Mouse (Mus musculus) mature B cell (primary cell): ENCODE measurements around the gene Ndufv3.

ENCODE experiments used
- in situ Hi-C: fragments of 300-500 bp; cut with MboI; formaldehyde crosslinking; loops from 2 replicates; pipeline ENCODE4 v1.14.3; 2019

The Ndufv3 gene

DNA sequence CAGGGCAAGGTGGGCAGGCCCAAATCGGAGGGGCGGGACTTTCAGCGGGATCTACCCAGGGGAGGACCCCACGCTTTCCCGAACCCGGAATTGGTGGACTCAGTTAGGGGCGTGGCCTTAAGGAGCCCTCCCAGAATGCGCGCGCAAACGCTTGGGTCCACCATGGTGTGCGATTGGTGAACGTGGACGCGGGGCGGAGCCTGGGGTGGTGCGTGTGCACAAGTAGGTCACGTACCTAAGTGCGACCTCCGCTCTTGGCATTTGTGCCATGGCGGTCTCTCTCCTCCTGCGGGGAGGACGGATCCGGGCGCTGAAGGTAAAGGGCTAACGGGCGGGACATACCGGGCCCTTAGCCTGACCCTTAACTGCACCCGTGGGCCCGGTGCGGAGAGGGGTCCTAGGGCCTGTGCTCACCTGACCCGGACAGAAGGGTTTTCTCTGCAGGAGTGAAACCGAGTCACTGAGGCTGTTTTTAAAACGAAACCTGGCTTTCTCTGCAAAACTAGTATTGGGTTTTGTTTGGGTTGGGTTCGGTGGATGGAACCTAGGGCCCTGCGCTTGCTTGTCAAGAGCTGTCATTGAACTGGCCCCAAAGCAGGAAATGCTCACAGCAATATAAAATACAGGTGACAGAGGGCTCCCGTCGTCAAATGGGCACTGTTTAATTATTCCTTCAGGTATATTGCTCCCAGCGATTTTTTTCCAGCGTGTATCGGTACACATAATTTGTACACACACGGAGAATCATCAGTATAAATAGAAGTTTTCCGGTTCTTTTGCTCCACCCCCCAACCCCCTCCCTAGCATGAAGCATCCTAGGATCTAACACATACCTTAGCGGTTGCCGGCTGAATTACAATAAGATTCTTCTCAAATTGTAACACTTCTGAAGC, at the start of gene Ndufv3, which contains the start of gene Wdr4:
Ndufv3 (plus strand) TSS at position 170 of the 893 bp plus-strand sequence.
Wdr4 (minus strand) TSS at position 35 of the 893 bp plus-strand sequence.
- in situ Hi-C loops, result loop anchor here (5.0 kb wide), 1 partner anchor 42 kb away; the partner anchor contains the start of gene Pknox1

DNA sequence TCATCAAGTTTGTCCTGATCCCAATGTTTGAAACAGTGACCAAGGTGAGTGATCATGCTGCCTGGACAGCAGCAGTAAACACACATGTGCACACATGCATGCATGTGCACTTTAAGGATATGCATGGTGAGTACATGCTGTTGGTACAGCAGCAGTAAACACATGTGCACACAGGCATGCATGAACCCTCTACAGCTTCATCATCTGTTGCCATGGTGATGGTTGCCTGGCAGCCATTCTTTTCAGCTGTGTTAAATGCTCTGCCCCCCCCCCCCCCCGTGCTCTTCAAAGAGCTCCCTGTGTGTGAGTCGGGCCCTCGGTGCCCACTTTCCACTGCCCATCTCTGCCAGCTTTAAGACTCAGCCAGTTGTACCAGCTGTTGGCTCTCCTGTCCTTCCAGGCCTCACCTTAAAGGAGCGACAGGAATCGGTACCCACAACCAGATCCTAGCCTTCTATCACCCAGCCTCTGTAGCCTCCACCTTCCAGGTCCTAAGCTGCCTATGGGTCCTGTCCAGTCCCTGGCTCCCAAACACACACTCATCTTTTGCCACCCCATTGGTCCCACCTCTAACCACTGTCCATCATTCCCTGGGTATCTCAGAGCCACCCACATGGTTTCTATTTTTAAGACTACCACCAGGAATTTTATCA, 49.0 kb upstream of the Ndufv3 start:
- in situ Hi-C loops, result no loop called here

DNA sequence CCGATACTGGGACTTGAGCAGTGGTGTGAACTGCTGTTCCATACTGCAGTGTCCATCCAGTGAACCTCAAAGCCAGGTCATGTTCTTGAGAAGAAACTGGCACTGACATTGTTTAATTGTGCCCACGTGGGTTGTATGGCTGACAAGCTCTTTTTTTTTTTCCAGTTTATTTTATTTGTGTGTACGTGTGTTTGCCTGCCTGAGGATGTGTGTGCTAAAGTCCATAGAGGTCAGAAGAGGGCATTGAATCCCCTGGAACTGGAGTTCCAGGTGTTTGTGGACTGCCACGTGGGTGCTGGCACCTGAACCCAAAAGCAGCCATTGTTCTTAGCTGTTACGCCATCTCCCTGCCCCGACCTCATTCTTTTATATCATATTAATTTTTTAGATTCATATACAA, 45.5 kb upstream of the Ndufv3 start:
- in situ Hi-C loops, result no loop called here

DNA sequence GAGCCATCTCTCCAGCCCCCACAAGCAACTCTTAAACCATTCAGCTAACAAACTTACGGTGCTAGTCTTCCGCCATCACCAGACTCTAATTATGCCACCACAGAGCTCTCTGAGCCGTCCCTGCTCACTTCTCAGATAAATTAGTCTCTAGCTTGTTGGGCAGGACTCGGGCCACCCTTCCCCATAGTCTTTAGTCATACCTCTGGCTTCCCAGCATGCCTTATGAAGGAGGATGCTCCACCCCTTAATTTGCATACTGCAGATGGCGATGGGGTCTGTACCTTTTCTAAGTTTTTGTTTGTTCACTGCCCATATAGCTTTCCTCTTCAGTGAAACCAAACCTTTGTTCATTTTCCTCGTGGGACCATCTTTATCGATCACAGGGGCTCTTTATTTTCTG, 41.3 kb upstream of the Ndufv3 start:
- in situ Hi-C loops, result no loop called here

DNA sequence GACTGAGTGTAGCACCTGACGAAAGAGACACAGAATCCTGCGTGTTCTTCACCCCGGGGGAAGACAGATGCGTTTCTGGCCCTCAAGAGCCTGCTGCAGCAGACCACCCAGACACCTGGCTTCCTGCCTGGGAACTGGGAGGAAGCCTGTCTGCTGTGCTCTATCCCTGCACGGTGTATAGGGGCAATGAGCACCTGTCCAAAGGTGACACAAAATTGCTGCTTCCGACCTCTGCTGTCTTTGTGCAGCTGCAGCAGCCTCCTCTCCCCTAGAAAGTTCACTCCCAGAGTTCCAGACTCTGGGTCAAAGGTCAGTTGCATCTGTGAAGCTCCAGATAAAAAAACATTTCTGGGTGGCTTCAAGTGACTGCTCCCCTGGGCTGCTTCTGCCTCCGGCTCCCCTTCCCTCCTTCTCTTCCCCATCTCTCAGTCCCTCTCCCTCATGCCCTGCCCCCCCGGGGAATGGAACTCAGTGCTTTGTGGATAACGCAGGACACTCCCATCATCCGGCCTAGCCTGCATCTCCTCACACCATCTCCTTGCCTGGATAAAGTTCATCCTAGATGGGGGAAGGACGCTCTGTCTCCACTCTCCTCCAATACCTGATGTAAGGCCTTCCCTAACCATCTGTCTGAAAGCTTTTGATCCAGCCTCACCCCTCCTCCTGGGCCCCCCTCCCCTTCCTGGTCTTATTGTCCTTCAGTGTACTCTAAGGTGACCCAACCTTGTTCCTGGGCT, 40.6 kb upstream of the Ndufv3 start:
- in situ Hi-C loops, result no loop called here

DNA sequence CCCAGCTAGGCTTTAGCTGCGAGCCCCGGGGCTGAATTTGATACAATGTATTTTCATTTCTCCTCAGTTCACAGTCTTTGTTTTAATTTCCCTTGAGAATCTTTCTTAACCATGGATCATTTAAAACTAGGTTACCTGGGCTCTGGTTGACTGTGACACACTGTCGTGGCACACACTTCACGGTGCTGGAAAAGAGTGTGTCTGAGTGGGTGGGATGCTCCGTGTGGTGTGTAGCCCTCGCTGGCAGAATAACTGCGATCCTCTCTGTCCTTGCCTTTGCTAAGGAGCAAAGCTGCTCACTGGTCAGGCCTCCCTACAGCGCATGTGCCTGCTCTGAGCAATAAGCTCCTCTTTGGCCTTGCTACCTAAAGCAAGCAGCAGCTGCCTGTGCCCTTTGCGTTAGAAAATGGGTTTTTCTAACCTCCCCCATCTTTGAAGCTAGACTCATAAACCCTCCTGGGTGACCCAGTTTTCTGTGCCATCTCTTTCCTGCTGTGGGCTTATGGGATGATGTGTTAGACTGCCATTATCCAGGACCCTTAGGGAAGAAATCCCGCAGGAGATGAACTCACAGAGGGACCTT, 33.2 kb upstream of the Ndufv3 start:
- in situ Hi-C loops, result no loop called here

DNA sequence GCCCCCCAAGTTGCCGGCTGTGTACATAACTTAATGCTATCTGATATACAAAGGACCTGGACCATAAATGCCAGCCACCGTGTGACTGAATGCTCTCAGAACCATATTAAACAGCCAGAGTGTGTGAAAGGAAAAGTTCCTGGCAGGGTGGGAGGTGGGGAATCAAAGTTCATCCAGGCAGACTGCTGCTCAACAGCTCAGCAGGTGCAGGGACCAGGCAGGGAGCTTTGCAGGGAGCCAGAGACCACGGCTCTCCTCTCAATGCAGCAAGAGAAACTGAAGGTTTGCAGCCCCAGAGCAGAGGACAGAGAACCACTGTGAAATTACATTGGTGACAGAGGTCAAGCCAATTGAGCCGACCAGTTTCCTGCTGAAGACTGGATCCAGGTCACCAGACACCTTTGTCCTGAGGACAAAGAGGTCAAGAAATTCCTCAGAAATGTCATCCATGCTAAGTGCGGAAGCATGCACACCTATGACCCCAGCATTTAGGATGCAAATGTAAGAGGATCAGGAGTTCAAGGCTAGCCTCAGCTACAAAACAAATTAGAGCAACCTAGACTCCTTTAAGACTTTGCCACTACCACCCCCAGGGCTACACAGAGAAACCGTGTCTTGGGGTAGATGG, 32.4 kb upstream of the Ndufv3 start:
- in situ Hi-C loops, result no loop called here

DNA sequence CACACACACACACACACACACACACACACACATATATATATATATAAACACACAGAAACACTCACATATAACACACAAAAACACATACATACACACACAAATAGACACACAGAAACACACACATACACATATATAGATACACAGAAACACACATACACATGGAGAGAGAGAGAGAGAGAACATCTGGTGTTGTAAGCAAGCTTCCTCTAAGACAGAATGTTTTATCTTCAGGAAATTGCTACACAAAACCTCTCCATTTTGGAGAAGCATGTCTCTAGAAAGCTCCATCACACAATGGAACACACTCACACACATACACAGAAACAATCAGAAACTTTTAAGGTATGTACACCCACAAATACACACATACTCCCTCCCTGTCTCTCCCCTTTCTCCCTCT, 28.6 kb upstream of the Ndufv3 start:
- in situ Hi-C loops, result no loop called here

DNA sequence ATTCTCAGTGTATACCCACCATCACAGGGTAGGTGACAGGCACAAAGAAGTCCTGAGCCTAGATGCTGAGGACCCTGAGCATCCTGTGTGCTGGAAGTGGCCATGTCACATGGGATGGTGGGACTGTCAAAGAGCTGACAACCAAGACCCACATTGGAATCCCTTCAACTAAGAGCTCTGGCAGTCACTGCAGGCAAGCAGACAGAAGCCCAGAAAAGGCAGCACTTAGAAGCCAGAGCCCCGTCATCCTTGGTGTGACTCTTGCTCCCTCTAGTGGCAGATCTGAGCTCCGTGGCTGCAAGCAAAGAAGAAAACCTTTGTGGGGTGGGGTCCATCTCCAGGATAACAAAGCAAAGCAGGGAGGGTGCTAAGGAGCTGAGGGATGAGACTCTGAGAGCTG, 27.5 kb upstream of the Ndufv3 start:
- in situ Hi-C loops, result no loop called here

DNA sequence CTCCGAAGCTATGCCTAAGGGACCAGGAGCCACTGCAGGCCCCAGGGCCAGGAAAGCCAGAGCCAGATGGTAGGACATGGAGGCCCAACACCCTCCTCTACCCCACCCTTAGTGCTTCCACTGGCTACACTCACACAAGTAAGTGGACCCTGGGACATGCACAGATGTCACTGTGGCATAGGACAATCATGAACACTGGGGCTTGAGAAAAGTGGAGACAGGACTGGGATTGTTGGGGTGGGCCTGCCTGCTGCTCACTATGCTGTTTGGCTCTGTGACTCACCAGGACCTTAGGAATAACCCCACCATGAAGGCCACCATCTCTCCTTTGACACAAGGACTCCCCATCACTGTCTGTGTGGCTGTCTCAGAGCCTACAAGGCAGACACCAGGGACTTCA, 24.9 kb upstream of the Ndufv3 start:
- in situ Hi-C loops, result no loop called here

DNA sequence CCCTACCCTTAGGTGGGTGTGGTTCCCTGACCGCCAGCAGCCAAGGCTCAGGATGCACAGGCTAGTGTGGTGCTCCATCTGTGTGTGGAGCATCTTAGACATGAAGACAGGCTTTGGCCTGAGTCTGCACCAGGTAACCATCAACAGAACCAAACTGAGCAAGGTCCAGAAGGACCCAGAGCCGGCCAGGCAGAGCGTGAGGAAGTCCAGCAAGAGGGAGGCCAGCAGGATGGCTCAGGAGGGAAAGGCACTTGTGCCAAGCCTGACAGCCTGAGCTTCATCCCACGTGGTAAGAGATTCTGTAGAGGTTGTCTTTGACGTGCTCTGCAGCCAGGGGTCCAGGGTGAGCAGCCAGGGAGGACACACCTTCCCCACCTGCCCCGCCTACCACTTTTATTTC, 22.2 kb upstream of the Ndufv3 start:
- in situ Hi-C loops, result no loop called here

DNA sequence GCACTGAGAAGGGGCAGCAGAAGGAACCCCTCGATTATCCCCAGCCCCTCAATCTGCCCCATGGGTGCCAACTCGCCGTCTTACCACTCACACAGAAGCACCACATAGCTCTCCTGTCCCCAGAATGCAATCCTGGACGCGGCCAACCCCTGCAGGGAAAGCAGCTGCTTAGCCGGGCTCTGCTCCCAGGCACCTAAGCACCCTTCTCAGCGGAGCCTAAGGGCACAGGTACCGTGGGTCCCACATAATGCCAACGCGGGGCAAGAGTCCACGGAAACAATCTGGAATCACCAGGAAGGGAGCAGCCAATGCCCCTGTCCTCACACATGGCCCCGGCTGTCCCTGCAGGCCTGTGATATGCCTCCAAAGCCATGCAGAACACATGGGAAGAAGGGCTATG, 20.2 kb upstream of the Ndufv3 start:
- in situ Hi-C loops, result no loop called here

DNA sequence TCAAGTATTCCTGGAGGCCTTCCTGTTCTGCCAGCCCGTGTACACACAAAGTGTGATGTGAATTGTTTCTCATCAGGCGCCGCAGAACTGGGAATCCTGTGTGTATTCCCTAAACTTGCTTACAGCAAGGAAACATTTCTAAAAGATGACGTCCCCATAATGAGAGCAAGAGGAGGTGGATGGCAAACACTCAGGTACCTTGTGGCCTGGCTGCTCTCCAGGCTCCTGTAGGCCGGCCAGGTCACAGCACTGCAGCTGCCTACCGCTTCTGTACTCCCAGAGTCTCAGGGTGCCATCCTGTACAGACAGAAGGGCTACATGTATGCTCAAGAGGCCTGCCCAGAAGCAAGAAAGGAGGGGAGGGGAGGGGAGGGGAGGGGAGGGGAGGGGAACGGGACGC, 19.5 kb upstream of the Ndufv3 start:
- in situ Hi-C loops, result no loop called here

DNA sequence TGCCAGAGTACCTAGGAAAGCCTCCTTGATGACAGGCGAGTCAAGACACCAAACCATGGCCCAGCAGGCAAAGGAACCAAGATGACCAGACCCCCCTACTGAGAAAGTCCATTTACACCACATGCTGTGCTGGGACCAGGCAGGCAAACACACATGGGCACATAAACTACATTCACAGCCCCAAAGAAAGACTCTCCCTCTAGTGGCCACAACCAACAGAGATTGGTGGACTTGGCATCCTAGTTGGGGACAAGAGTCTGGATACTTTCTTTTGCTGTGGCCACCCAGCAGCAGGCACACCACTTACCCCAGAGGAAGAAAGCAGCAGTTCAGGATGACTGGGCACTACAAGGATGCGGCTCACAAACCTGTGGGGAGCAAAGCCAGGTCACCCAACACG, 19.0 kb upstream of the Ndufv3 start:
- in situ Hi-C loops, result no loop called here

DNA sequence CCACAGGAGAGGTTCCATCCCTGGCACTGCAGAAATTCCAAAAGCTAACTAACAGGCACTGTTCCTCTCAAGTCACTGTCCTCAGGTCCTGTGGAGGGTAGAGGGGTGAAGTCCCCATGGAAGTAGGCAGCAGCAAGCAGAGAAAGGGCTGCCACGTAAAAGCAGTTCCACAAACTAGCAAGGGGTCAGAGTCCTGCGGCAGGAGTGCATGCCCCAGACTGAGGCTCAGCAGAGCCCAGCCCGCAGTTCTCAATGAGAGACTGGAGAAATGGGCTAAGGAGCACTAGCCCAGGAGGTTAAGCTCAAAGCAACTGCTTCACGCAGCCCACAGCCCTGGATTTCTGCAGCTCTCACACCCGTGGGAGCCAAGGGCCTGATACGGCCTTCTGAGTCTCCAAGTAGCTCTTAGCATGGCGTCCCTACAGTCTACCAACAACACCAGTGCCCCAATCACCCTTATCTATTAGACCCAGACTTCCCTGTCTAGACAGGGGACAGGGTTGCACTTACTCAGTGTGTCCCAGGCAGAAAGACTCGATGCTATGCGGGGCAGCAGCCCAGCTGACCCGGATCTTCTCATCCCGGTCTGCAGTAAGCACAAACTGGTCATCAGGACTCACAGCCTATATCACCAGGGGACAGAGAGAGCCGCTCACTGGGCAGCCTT, 17.5 kb upstream of the Ndufv3 start:
- in situ Hi-C loops, result no loop called here

DNA sequence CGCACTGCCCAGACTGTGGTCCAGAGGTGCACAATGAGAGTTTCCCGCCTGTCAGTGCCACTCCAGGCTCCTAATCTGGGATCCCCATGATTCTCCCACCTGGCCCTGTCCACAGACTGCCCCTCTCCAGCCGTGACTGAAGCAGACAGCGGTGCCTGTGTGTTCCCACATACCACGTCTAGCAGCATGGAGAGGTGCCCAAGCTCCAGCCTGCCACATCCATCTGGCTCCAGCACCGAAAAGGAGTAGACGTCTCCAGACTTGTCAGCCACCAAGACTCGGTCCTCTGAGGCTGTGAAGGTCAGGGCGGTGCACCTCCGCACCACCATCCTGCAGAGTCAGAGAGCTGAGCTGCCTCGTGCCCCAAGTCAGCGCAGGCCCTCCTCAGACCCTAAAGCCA, 16.6 kb upstream of the Ndufv3 start:
- in situ Hi-C loops, result no loop called here

DNA sequence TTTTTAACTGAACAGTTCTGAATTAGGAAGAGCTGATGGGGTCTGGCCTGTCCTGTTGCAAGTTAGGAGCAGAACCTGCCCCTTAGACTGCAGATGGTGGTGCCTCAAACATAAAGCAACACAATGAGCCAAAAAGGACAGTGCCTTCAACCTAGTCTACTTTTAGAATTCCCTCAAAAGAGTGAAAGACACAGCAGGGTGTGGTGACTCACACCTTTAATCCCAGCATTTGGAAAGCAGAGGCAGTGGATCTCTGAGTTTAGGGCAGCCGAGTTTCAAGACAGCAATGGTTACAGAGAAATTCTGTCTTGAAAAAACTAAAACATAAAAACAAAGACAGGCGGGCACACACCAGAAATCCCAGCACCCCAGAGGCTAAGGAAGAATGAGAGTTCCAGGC, 16.0 kb upstream of the Ndufv3 start:
- in situ Hi-C loops, result no loop called here

DNA sequence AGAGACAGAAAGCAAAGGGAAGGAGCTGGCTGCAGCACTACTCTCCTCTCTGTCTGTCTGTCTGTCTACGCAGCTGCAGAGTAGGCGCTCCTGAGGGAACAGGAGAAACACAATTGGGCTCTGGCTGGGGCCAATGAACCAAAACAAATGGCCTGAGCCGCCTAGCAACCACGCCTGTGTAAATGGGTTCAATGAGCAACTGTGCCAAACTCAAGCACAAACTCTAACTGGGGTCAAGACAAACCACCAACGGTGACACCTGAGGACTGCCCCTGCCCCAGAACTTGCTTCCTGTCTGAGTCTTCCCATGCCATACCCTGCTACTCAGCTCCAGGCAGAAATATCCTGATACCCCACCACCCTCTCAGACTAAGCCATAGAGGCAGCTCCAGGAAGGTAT, 14.9 kb upstream of the Ndufv3 start:
- in situ Hi-C loops, result no loop called here

DNA sequence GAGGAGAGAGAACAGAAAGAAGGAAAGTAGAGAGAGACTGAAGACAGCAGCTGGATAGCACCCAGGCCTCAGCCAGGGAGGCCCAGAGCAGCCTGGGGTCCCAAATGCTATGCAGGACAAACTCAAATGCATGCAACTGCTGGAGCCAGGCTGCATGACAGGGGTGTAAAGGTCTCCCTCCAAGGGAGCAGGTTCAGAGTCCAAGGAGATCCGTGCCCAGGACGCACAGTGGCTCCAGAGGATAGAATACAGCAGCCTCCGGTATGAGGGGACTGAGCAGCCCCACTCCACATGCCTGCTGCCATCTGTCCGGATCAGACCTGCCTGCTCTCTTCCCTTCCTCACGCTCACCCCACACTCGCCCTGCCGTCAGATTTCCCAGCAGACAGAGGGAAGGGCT, 13.6 kb upstream of the Ndufv3 start:
- in situ Hi-C loops, result no loop called here

DNA sequence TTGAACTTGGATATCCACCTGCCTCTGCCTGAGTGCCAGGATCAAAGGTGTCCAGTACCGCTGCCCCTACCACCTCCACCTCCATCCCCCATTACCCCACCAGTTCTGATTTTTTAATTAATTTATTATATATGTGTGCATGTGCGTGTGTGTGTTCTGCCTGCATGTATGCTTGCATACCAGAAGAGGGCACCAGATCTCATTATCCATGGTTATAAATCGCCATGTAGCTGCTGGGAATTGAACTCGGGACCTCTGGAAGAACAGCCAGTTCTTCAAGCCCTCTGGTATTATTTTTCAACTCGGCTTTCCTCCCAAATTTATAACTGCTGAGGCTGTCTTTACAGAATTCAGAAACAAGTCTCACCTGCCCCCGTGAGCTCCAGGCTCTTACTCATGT, 9.0 kb upstream of the Ndufv3 start:
- in situ Hi-C loops, result no loop called here

DNA sequence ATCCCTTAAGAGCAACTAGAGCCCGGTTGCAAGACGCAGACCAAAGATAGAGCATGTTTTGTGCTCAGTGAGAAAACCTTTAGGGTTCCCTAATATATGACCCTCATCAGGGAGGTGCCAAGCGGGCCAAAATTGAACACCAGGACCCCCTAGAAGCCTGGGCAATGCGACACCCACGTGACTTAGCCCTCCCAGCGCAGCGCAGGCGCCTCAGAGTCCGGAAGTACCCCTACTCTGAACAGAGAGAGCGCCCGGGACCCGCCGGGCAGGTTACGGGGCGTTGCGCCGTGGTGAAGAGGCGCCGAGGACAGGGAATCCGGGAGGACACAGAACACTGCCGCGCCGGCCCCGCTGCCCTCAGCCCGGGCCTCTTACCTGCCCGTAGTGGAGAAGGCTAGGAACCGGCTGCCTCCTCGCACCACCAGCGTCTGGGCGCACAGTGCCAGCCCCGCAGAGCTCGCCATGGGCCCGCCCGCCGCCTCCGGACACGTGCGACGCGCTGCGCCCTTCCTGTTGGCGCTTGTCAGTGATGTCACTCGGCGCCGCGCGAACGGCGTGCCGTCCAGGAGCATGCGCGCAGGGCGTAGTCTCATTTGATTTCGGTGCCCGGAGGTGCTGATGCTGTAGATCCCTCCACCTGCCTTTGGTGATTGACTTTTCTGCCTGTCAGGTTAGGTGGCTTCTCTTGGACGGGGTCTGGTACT, 8.0 kb upstream of the Ndufv3 start:
- in situ Hi-C loops, result no loop called here
